In the genomic region with DNA sequence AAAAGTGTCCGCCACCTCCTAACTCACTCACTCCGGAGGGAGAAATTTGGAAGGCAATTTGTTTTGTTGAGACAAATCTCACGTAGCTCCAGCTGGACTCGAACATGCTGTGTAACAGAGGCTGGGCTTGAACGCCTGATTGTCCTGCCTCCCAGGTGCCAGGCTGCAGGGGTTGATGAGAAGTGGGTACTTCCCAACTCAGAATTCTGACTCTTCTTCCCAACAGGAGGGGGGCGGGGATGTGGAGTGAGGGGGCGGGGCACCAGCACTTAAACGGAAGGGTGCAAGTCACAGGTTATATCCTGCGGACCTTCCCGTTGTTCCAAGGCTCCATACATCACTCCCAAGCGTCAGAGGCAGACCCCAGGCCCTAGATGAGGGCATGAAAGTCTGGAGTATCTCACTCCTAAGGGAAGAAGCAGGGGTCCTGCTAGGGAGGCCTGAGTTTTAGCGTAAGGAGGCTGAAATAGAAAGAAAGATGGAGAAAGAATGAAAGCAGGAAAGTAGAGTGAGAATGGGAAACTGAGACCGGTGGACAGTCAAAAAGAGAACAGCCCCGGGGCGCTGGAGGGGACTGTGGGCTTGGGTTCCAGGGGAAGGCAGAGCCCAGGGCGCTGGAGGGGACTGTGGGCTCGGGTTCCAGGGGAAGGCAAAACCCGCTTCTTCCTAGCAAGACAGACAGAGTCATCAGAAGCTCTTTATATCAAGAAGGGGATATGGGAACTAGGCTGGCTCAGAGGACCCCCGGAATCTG, we compare ENCODE assay signal across 8 mouse cellular contexts. TPM values are rescaled to one million over a fixed set of nuclear protein-coding genes. Genes with fewer than 3 reads are reported as not detected.
DNase-seq lines count a peak whose midpoint lies in the region; ATAC-seq and TF ChIP-seq lines count a peak whose summit lies in the region.

No protein-coding gene starts in this region.

- peaks cover 27% of the 10 kb centered on the region; the same call in 1 of the 2 replicates for H3K27me3 ChIP-seq in heart, postnatal 0 days (ENCODE audit: control insufficient read depth, insufficient read depth, low read length)
- H3K27me3 ChIP-seq in hindbrain, embryonic 10.5 days (ENCODE audit: insufficient read depth, poor library complexity, severe bottlenecking), result peaks cover 84% of the 10 kb centered on the region

- no peak for DNase-seq in heart, postnatal 0 days (ENCODE audit: low spot score)
- no peak for DNase-seq in heart, postnatal 14 days
- peak; percentile 49 for DNase-seq in R1 (ENCODE audit: low read depth, low spot score)
- DNase-seq in hindbrain, embryonic 10.5 days (ENCODE audit: low spot score), result no peak
- DNase-seq in adrenal gland, adult 8-10 months, result no peak
- DNase-seq in left cerebral cortex, postnatal 14 days (ENCODE audit: low spot score in 2 of 2), result no peak
- no peak for DNase-seq in adrenal gland, postnatal 14 days

- H3K4me2 ChIP-seq in heart, postnatal 0 days (ENCODE audit: low read depth, low read length), result peak overlapping the region; percentile 79

- H3K4me3 ChIP-seq in heart, postnatal 0 days (ENCODE audit: low read depth, low read length), result peak overlapping the region; percentile 46
- H3K4me3 ChIP-seq in hindbrain, embryonic 10.5 days, result peak overlapping the region; percentile 62
- H3K4me3 ChIP-seq in macrophage (ENCODE audit: inconsistent target), result peak overlapping the region; percentile 54

- no peaks in the 10 kb centered on the region for H3K4me1 ChIP-seq in heart, postnatal 0 days (ENCODE audit: control insufficient read depth, insufficient read depth)
- peaks cover 55% of the 10 kb centered on the region for H3K4me1 ChIP-seq in hindbrain, embryonic 10.5 days (replicated peaks)

- no peaks in the 10 kb centered on the region for H3K36me3 ChIP-seq in heart, postnatal 0 days (replicated peaks; ENCODE audit: control insufficient read depth, insufficient read depth, low read length)
- no peaks in the 10 kb centered on the region for H3K36me3 ChIP-seq in hindbrain, embryonic 10.5 days
- H3K36me3 ChIP-seq in macrophage (ENCODE audit: inconsistent target), result no peaks in the 10 kb centered on the region

- no peaks in the 10 kb centered on the region for H3K9me3 ChIP-seq in heart, postnatal 0 days (replicated peaks; ENCODE audit: control insufficient read depth, low read length)
- no peaks in the 10 kb centered on the region for H3K9me3 ChIP-seq in hindbrain, embryonic 10.5 days

- 25% methylated on average over 19 of the region's 19 CpGs for WGBS in heart, postnatal 0 days
- 15% methylated on average over 19 of the region's 19 CpGs for WGBS in hindbrain, embryonic 10.5 days
- 50% methylated on average over 16 of the region's 19 CpGs for WGBS in macrophage (ENCODE audit: missing documents)

- no peak overlapping the region for H3K9ac ChIP-seq in heart, postnatal 0 days (replicated peaks; ENCODE audit: low read depth, low read length)

- intact Hi-C loops in heart, postnatal 14 days (cut with DNase I), result no loop called here
- intact Hi-C loops in left cerebral cortex, postnatal 14 days (cut with DNase I), result no loop called here

- no peaks in the 10 kb centered on the region for H3K79me2 ChIP-seq in macrophage (ENCODE audit: inconsistent target)

- no peak for TF ChIP-seq EP300 in heart, postnatal 0 days (IDR thresholded peaks at IDR 0.05; ENCODE audit: low read depth)

- TF ChIP-seq CTCF in heart, postnatal 0 days (IDR thresholded peaks at IDR 0.05; ENCODE audit: low read depth), result no peak

- no peak for ATAC-seq in heart, postnatal 0 days (ENCODE audit: insufficient read depth, low read depth)

- no peak overlapping the region for H3K27ac ChIP-seq in heart, postnatal 0 days (ENCODE audit: low read depth)
- no peak overlapping the region for H3K27ac ChIP-seq in hindbrain, embryonic 10.5 days
- peak overlapping the region; percentile 52 for H3K27ac ChIP-seq in macrophage

RNA-seq across cellular contexts. Expression of a gene that starts 12.5 kb away (rescaled TPM):
- not detected in 2 replicates for total RNA-seq in heart, postnatal 0 days (2014; rRNA removed; ENCODE audit: low replicate concordance)
- polyA plus RNA-seq in heart, postnatal 0 days (2015; fragmentation: Nextera tagmentation; extraction: Ambion mirVana), result not detected in 2 replicates
- under 1 TPM in 1 of 2 experiments, not detected in 1; 0.12 TPM for total RNA-seq in heart, postnatal 14 days (2021)
- 0.29 TPM in 2 replicates for polyA plus RNA-seq in hindbrain, embryonic 10.5 days (2016; fragmentation: Nextera tagmentation; extraction: Ambion mirVana)
- total RNA-seq in macrophage (2018; cell fraction: chromatin; rRNA removed), result not detected
- under 1 TPM in 3 of 26 experiments, not detected in 23; 0.07 to 0.09 (median 0.07) TPM for total RNA-seq in macrophage (2018; cell fraction: cytosol; rRNA removed)
- total RNA-seq in macrophage (2018; cell fraction: nucleus; rRNA removed), result not detected
- polyA plus RNA-seq in macrophage (2018), result 0.09 TPM in 1 of 3 replicates, not detected in the others
- total RNA-seq in adrenal gland, adult 8-10 months (2022), result under 1 TPM; 0.31 to 0.51 (median 0.48) TPM
- under 1 TPM in 1 of 2 experiments, not detected in 1; 0.13 TPM for total RNA-seq in left cerebral cortex, postnatal 14 days (2021)
- total RNA-seq in adrenal gland, postnatal 14 days (2021), result 0.33 and 0.56 TPM in 2 replicates

RNA-seq across cellular contexts. Expression of a gene that starts 23.6 kb away (rescaled TPM):
- 8.9 and 27.8 TPM in 2 replicates for total RNA-seq in heart, postnatal 0 days (2014; rRNA removed; ENCODE audit: low replicate concordance)
- polyA plus RNA-seq in heart, postnatal 0 days (2015; fragmentation: Nextera tagmentation; extraction: Ambion mirVana), result 2.8 and 3.4 TPM in 2 replicates
- total RNA-seq in heart, postnatal 14 days (2021), result 10 to 100 TPM; 13.4 to 15.8 TPM
- 3.6 and 6.4 TPM in 2 replicates for polyA plus RNA-seq in hindbrain, embryonic 10.5 days (2016; fragmentation: Nextera tagmentation; extraction: Ambion mirVana)
- total RNA-seq in macrophage (2018; cell fraction: chromatin; rRNA removed), result 10 to 100 TPM; 10.1 to 60.2 (median 30.0) TPM
- total RNA-seq in macrophage (2018; cell fraction: cytosol; rRNA removed), result 10 to 100 TPM in 22 of 26 experiments, 1 to 10 TPM in 4; 8.5 to 26.7 (median 15.7) TPM
- 10 to 100 TPM; 11.8 to 48.8 (median 23.9) TPM for total RNA-seq in macrophage (2018; cell fraction: nucleus; rRNA removed)
- 21.0 to 27.3 TPM (median 25.6 TPM) in 3 replicates for polyA plus RNA-seq in macrophage (2018)
- 10 to 100 TPM in 3 of 4 experiments, 1 to 10 TPM in 1; 9.5 to 13.8 (median 11.6) TPM for total RNA-seq in adrenal gland, adult 8-10 months (2022)
- 10 to 100 TPM; 46.4 to 49.4 TPM for total RNA-seq in left cerebral cortex, postnatal 14 days (2021)
- 17.6 and 22.9 TPM in 2 replicates for total RNA-seq in adrenal gland, postnatal 14 days (2021)
